Mouse (Mus musculus) urinary bladder, postnatal 10 days (tissue): ENCODE measurements around the gene Naglu.
A peak's percentile ranks its signal among the peaks of the same experiment; 100 is the strongest.

ENCODE experiments used
- DNase-seq: peaks from one replicate; pipeline ENCODE4 v3.0.0; 2022; ENCODE audit warnings: low spot score

The Naglu gene

DNA sequence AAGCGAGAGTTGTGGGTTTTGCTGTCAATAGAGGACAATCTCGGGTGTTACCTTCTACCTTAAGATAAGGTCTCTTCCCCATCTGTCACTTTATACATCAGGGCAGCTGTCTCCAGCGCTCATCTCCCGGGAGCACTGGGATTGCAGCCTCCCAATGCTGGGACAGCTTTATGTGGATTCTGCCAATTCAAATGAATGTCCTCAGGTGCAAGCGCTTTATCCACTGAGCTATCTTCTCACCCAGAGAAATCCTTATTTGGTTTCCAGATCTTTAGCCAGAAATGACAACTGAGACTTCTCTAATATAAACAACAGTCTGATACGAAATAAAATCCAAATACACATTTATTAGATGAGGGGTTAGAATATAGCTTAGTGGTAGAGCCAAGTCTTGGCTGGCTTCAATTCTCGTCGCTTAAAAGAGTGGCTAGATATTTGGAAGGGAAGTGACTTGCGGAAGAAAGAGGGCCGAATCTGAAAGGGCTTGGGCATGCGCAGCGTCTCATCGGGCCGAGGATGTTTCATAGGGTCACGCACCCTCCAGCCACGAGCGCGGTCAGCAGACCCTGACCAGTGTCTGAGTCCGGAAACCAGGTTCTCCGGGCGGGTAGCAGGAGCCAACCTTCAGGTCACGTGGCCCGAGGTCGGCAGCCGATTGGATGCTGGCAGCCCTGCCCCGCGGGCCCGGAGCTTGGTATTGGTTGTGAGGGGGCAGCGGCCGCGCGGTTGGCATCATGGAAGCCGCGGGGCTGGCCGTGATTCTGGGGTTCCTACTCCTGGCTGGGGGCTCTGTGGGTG, at the start of gene Naglu:
Gene Naglu (plus strand): TSS at position 622 of the 798 bp plus-strand sequence.
- peak; percentile 85 for DNase-seq

DNA sequence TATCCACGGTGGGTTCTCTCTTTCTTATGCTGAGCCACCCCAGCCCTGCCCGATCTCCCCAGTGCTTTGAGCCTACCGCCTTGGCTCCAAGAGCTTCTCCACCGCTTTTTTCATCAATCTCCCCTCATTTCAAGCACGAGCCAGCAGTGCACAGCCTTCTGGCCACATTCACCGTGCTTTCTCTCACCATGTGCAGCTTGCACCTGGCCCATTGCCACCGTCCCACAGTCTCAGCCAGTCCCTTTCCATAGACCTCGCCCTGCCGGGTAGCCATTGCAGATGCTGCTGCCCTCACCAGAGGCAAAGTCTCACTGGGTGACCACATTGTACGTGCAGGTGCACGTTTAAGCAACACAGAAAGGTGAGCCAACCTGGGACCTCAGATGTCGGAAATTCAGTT, 46.4 kb upstream of the Naglu start:
- DNase-seq, result no peak

- no peak for DNase-seq
Observed at GRCm38 (mm10) chr11:101024001-101024400, 45.8 kb upstream of the Naglu start.

DNA sequence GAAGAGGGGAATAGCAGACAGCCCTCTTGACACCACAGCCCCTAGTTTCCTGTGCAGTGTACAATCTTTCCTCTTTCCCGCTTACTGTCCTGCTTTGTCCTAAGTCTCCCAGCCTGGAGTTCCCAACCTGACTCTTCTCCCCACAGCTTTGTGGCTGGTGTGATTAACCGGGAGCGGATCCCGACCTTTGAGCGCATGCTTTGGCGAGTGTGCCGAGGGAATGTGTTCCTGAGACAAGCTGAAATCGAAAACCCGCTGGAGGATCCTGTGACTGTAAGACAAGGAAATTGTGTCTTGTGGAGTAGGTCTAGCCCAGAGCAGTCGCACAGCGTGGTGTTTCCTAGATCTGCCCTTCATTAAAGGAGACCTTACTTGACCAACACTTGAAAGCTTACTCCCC, 42.7 kb upstream of the Naglu start:
- no peak for DNase-seq

DNA sequence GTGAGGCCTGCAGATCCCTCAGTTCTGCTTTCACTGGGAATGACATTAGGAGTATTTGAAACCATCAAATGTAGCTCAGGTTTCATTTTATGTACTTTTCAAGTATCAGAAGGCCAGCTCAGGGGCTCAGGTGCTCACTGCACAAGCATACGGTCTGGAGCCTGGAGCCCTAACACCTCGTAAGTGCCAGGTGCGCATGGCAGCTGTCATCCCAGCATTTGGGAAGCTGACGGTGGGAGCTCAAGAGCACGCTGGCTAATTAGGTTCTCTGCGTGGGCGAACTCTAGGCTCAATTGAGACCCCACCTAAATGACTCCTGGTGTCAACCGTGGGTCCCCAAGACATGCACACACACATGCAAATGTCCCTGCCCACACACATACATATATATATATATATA, 40.5 kb upstream of the Naglu start:
- no peak for DNase-seq

GRCm38 (mm10) chr11:101030136-101030807, 39.5 kb upstream of the Naglu start:
- DNase-seq, result no peak

- DNase-seq, result no peak
Observed at GRCm38 (mm10) chr11:101030808-101031156, 39.0 kb upstream of the Naglu start.

GRCm38 (mm10) chr11:101031470-101031869, 38.3 kb upstream of the Naglu start:
- no peak for DNase-seq

DNA sequence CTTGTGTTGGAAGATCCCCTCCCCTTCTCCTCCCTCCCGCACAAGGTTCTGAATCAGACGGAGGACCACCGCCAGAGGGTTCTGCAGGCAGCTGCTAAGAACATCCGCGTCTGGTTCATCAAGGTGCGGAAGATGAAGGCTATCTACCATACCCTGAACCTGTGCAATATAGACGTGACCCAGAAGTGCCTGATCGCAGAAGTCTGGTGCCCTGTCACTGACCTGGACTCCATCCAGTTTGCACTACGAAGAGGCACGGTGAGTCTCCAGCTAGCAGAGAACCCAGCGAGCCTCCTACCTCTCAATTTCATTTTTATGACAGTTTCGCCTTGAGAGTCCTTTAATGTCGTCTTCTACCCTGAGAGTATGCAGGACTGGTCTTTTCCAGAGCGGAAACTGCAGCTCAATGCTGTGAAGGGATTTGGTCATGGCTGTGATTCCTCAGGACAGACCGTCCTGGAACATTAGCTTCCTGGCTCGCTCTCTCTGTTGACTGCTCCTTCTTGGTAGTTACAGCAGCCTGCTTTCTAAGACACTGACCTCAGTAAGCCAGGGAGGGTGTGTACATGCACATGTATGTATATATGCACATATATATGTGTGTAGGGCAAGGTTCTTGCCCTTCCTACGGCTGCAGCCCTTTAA, 35.8 kb upstream of the Naglu start:
- DNase-seq, result no peak

GRCm38 (mm10) chr11:101034614-101035327, 35.0 kb upstream of the Naglu start:
- DNase-seq, result no peak

DNA sequence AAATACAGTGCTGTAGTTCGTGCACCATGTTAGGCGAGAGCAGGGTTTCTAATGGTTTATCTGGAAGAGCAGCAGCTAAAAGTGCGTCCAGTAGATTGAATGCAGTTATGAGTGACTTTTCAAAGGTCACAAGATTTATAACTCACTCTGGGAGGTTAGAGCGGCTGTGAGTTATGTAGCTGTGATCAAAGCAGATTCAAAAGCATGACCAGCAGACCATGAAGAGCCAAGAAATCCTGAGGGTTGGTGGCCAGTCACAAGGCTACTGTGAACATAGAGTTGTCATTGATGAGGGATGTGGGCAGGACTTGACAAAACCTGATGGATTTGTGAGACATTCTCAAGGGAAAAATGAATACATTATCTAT, 34.5 kb upstream of the Naglu start:
- DNase-seq, result no peak

DNA sequence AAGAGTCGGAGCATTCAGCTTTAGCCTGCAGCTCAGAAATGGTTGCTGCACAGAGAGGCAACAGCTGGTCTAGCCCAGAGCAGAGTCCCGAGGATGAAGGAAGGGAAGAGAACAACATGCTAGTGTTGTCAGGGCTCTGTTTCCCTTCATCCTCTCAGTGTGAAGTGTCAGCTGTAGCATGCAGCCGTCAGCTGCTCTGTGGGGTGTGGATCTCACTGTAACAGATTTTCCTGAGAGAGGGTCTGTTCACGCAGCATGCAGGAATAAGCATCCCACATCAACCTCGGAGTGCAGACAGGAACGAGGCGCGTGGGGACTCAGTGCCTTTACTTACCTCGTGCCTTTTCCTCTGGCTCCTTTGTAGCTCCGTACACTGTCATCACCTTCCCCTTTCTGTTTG, 32.0 kb upstream of the Naglu start:
- DNase-seq, result no peak

DNA sequence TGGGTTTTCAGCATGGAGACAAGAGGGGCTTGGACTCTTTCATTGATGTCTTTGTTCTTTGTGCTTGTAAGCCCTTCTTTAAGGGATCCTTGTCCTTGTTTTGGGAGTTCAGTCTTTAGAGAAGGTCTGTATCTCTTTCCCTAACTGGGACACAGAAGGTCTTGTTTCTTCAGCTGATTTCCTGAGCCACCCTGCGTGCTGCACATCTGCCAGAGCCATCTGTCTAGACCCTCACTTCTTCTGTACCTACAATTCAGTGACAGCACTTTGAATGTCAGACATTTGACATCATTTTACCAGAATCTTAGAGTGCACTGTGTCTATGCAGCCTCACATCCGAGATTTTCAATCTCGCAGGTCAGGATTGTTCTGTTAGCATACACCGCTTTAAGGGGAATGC, 24.0 kb upstream of the Naglu start:
- no peak for DNase-seq

- DNase-seq, result no peak
Observed at GRCm38 (mm10) chr11:101046440-101046839, 23.4 kb upstream of the Naglu start.

DNA sequence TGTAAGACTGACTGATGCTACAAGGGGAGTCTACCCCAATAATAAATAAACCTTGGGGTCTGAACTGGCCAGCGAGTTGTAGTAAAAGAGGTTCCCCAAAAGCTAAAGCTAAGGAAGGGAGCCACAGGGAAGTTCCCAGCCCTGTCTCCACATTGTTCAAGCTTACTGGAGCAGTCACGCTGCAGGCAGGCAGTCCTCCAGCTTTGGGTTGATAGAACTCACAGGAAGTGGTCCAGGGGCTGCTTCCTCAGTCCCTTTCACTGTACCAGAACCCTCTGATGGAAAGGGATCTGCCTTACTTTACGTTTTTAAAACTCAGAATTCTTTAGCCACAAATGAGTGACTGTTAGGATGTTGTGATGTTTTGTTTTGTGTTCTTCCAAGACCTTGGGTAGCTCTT, 22.3 kb upstream of the Naglu start:
- DNase-seq, result no peak

DNA sequence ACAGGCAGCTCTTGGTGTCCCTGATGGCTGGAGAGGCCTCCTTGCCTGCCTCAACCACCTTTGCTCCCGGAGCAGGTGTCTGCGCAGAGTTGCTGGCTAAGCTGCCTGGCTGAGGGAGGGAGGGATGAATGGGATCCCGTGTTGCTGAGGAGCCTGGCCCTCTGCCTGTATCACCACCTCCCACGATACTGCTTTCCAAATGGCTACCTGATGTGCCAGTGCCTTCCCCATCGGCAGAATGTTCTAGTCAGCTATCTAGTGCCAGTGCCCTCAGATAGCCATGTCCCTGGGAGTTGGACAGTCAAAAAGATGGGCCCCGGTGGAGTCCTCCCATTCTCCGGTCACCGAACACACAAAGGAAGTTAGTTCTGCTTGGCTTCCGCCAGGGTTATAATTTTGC, 19.5 kb upstream of the Naglu start:
- no peak for DNase-seq

GRCm38 (mm10) chr11:101051051-101051493, 18.7 kb upstream of the Naglu start:
- DNase-seq, result no peak

DNA sequence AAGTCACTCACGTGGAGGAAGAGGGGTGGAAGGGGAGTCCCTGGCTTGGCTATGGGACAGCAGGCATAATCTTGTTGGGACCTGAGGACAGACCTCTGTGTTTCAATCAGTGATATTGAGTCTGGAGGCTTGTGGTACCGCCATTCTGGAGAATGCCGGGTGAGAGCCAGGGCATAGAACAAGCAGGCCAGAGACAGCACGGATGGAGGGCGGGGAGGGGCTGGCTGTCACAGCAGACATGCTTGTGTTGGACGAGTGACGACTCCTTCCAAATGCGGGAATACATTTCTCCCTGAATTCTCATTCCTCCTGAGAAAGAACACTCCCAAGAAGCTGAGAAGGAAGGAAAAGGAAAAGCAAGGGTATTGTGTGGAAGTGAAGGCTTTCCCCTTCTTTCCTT, 18.2 kb upstream of the Naglu start:
- DNase-seq, result no peak

DNA sequence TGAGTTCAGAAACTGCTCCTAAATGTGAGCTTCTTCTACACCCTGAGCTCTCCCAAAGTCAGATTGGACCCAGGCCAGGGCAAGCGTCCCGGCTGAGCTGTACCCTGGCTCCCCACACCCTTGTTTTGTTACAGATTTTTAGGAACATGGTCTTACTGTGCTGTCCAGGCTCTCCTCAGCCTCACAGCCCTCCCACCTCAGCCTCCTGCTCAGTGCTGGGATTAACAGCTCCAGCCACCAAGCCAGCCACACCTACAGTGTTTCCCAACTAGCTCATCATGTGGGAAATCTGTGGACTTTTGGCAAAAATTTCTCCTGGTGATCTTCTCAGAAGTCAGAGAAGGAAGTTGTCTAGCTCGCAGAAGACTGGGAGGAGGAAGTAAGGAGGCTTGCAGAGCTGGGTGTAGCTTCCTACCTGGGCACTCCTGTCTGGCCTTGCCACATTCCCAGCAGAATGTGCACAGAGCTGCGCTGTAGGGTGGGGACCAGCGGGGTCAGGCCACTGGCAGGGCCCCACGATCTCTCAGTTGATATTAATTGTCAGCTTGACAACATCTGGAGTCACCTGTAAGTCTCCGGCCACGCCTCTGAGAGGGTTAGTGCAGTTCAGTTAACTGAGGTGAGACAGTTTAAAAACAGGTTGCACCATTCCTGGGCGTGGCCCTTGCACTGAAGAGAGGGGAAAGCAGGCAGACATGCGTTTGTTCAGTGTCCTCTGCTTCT, 16.9 kb upstream of the Naglu start:
- no peak for DNase-seq

- DNase-seq, result no peak
Observed at GRCm38 (mm10) chr11:101053974-101054373, 15.8 kb upstream of the Naglu start.

- DNase-seq, result no peak
Observed at GRCm38 (mm10) chr11:101055418-101055817, 14.4 kb upstream of the Naglu start.

DNA sequence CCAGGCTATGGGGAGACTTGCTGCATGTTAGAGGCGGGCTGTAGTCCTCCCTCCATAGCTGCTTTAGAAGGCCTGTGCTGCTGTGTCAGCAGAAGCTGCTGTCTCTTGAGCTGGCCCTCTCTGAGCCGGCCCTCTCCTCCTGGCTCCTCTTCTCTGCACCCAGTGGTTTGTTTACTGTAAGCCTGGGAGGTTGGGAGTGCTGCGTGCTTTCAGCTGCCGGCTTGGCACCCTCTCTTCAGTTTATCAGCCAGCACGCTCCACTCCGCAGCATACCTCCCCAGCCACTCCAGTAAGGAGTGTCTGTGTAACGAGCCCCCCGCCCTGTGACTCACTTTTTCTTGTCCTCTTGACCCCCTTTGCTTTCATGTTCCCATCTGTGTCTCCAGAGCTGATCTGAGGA, 12.9 kb upstream of the Naglu start:
- no peak for DNase-seq
